Mouse (Mus musculus): Measurements from ENCODE around the gene Dhrs4.

- TF ChIP-seq CTCF (IDR thresholded peaks at IDR 0.05; ENCODE audit: extremely low read depth, insufficient read length, insufficient replicate concordance, low read depth, low read length) (peak; percentile 76; the same call in 1 of the 2 replicates), POLR2A (IDR thresholded peaks at IDR 0.05; ENCODE audit: low read depth, low read length) (no peak)
Observed at GRCm38 (mm10) chr14:55536116-55536745, 57.7 kb downstream of the Dhrs4 start.
